Mouse (Mus musculus) lung, adult 2 months (tissue): ENCODE data around the gene Rbbp8nl.

Experiments
- CTCF ChIP-seq: fragments of 200-500 bp; IDR thresholded peaks from 2 replicates; pipeline ENCODE4 v1.5.1; 2011; ENCODE audit warnings: mild to moderate bottlenecking, low read length, control low read depth; ENCODE audit not compliant: insufficient read depth
- POLR2A ChIP-seq: fragments of 200-500 bp; IDR thresholded peaks from 2 replicates; pipeline ENCODE4 v1.6.1; 2011; ENCODE audit warnings: low read depth, mild to moderate bottlenecking, control low read depth, low read length, borderline replicate concordance; ENCODE audit errors: extremely low read depth

DNA sequence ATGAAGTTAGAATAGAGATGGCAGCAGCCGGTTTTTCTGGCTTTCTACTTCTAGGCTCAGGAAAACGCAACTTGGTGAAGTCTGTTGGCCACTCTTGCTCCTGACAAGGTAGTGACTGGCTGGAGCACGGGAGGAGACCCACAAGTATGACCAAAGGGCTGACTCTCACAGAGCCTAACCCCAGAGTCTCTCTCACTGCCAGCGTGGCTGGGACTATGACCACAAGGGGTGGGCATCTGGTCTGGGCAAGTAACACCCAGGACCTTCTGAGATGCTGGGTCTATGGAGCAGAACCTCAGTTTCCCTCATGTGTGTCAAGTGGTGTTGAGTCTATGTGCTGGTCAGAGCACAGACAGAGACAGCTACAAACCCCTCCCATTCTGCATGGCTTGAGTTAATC lies 13.3 kb downstream of the Rbbp8nl start:
- no peak for TF ChIP-seq POLR2A
- TF ChIP-seq CTCF: no peak
